Mouse (Mus musculus) intestine, postnatal 0 days (tissue): ENCODE results near the gene Npas3. TPM values are rescaled to one million over a fixed set of nuclear protein-coding genes. Genes with fewer than 3 reads are reported as not detected.
A peak's percentile ranks its signal among the peaks of the same experiment; 100 is the strongest.

Source experiments
- ATAC-seq: fragments of 200-750 bp; cut with Nextera tagmentation; 2 replicates; pipeline ENCODE4 v1.8.0; 2017; ENCODE audit warnings: mild to moderate bottlenecking, moderate TSS enrichment, moderate library complexity
- H3K27ac ChIP-seq: fragments of 300-500 bp; sonication (generic); 2 replicates; pipeline ENCODE4 v1.5.1; 2014; ENCODE audit warnings: mild to moderate bottlenecking, low read depth, low read length, moderate library complexity
- H3K27me3 ChIP-seq: fragments of 300-500 bp; sonication (generic); replicated peaks from 2 replicates; pipeline ENCODE4 v1.6.1; 2014; ENCODE audit warnings: low read length, mixed read lengths; ENCODE audit not compliant: control insufficient read depth, insufficient read depth
- H3K36me3 ChIP-seq: fragments of 300-500 bp; sonication (generic); 2 replicates; pipeline ENCODE4 v1.6.1; 2014; ENCODE audit warnings: mild to moderate bottlenecking, moderate library complexity; ENCODE audit not compliant: control insufficient read depth, insufficient read depth
- H3K4me1 ChIP-seq: fragments of 300-500 bp; sonication (generic); replicated peaks from 2 replicates; pipeline ENCODE4 v1.6.1; 2014; ENCODE audit warnings: antibody characterized with exemption, low read length, mixed read lengths; ENCODE audit not compliant: control insufficient read depth, insufficient read depth
- H3K4me2 ChIP-seq: fragments of 300-500 bp; sonication (generic); replicated peaks from 2 replicates; pipeline ENCODE4 v1.6.1; 2014; ENCODE audit warnings: low read depth, mild to moderate bottlenecking, moderate library complexity
- H3K4me3 ChIP-seq: fragments of 300-500 bp; sonication (generic); 2 replicates; pipeline ENCODE4 v1.5.1; 2014; ENCODE audit warnings: low read depth, low read length
- H3K9ac ChIP-seq: fragments of 300-500 bp; sonication (generic); 2 replicates; pipeline ENCODE4 v1.6.1; 2014; ENCODE audit warnings: mild to moderate bottlenecking, low read depth, low read length
- H3K9me3 ChIP-seq: fragments of 300-500 bp; sonication (generic); 2 replicates; pipeline ENCODE4 v1.6.1; 2016; ENCODE audit warnings: mixed run types; ENCODE audit not compliant: control insufficient read depth
- CTCF ChIP-seq: sonication (generic); IDR thresholded peaks from 2 replicates; pipeline ENCODE4 v1.5.1; 2016; ENCODE audit warnings: low read depth, mild to moderate bottlenecking, control low read depth, antibody characterized with exemption, moderate library complexity
- WGBS: fragments of 180-500 bp; shearing (Covaris S2); extraction: QIAGEN DNeasy Blood & Tissue Kit; methylation state at CpG from one replicate; pipeline ENCODE4 v1.1.7; 2014; 5-methylcytosine and 5-hydroxymethylcytosine counted together
- polyA plus RNA-seq: library from polyadenylated mRNA; unstranded; fragments of >200 nt; fragmentation: Nextera tagmentation; extraction: Ambion mirVana; gene quantifications from 2 replicates; pipeline ENCODE4 v1.2.1, GENCODE M21; 2015

The Npas3 gene
- polyA plus RNA-seq, 1 experiment from 2014 or later: 0.48 TPM

DNA sequence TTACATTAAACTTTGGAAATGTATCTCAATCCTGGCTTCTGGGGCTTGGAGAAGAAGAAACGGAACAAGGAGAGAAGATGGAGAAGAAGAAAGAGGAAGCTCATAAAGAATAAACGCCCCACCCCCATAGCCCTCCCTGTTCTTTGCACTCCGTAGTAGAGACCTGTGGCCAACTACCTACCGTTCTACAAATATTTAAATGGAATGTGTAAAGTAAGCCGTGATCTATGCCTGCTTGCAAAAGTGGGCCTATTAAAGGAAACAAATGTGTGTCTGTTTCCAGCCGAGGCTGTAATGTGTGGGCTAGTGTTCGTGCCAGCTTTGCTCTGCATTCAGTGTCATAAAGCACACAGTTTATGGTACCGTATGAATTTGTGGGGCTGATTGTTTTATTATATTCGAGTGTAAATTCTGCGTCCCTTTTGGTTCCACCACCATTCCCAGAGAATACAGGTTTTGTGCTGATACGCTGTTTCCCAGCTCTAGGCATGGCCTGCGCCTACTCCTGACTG is 597.7 kb downstream of the Npas3 start:
- Histone ChIP-seq H3K27me3 (no peaks in the 10 kb centered on the region), H3K4me2 (peak overlapping the region; percentile 28), H3K27ac (no peak overlapping the region), H3K4me3 (no peak overlapping the region), H3K9ac (no peak overlapping the region), H3K4me1 (no peaks in the 10 kb centered on the region), H3K36me3 (no peaks in the 10 kb centered on the region), H3K9me3 (no peaks in the 10 kb centered on the region)
- TF ChIP-seq CTCF: no peak
- no peak for ATAC-seq
- 27% methylated on average over 12 of the region's 12 CpGs for WGBS

DNA sequence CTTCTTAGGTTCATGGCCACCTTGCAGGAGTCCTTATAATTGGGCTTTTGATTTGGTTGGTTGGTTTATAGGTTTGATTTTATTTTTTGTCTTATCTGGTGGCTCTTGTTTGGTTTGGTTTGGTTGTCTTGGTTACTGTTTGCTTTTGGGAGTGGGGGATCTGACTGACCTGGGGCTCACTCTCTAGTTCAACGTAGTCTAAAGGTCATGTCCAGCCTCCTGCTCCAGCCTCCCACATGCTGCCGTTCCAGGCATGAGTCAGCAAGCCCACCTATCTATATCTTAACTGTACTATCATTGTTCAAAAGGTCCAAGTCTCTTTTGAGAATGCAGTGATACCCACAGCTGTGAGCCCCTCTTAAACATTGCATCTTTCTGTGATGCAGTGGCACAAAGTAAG is 600.8 kb downstream of the Npas3 start:
- no peaks in the 10 kb centered on the region for H3K9me3 ChIP-seq
- H3K27ac ChIP-seq: no peak overlapping the region
- no peaks in the 10 kb centered on the region for H3K4me1 ChIP-seq
- WGBS: 34% methylated on average over 2 of the region's 2 CpGs
- no peak overlapping the region for H3K4me3 ChIP-seq
- H3K9ac ChIP-seq: no peak overlapping the region
- H3K4me2 ChIP-seq: no peak overlapping the region
- no peak for TF ChIP-seq CTCF
- no peaks in the 10 kb centered on the region for H3K27me3 ChIP-seq
- ATAC-seq: no peak
- no peaks in the 10 kb centered on the region for H3K36me3 ChIP-seq

GRCm38 (mm10) chr12:53852432-53852831 is 604.0 kb downstream of the Npas3 start:
- H3K9me3 ChIP-seq: no peaks in the 10 kb centered on the region
- H3K9ac ChIP-seq: no peak overlapping the region
- WGBS: 83% methylated on average over 2 of the region's 2 CpGs
- no peaks in the 10 kb centered on the region for H3K4me1 ChIP-seq
- H3K4me2 ChIP-seq: no peak overlapping the region
- no peaks in the 10 kb centered on the region for H3K27me3 ChIP-seq
- H3K4me3 ChIP-seq: no peak overlapping the region
- no peak for TF ChIP-seq CTCF
- ATAC-seq: no peak
- H3K36me3 ChIP-seq: no peaks in the 10 kb centered on the region
- no peak overlapping the region for H3K27ac ChIP-seq

DNA sequence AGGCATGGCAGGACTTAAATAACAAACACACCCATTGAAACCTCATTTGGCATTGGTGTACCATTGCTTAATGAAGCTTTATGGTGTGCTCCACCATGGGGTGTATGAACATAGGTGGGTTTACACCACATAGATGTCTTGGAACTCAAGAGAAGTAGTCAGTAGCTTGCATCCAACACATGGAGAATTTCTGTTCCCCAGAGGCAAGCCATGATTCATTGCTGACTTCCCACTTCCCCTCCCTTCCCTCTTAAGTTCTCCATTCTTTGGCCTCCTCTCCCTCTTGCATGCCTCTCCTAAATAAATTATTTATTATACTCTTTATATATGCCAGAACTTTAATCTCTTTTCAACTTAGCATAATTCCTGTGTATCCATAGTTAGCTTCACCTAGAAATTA is 611.7 kb downstream of the Npas3 start:
- no peak overlapping the region for H3K9ac ChIP-seq
- H3K27me3 ChIP-seq: no peaks in the 10 kb centered on the region
- no peaks in the 10 kb centered on the region for H3K9me3 ChIP-seq
- no peak overlapping the region for H3K4me3 ChIP-seq
- TF ChIP-seq CTCF: no peak
- no peaks in the 10 kb centered on the region for H3K4me1 ChIP-seq
- H3K36me3 ChIP-seq: no peaks in the 10 kb centered on the region
- no peak overlapping the region for H3K27ac ChIP-seq
- no peak for ATAC-seq
- no peak overlapping the region for H3K4me2 ChIP-seq

DNA sequence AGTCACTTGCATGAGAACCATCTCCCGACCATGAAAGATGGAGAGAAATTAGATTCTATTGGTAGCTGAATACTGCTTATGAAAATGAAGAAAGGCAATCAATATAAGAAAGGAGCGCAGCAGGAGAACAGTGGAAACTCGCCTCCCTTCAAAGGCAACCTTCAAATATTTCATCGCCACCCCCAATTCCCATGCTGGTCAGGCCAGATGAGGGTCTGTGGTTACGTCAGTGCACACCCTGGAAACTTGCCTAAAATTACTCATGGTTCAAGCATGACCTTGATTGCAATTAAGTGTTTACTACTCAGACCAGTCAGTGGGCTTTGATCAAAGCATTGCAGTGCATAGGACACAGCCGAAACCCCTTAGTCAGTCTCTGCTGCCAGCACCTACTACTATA is 613.8 kb downstream of the Npas3 start:
- Histone ChIP-seq H3K4me3 (no peak overlapping the region), H3K27ac (no peak overlapping the region), H3K4me1 (no peaks in the 10 kb centered on the region), H3K27me3 (no peaks in the 10 kb centered on the region), H3K9ac (no peak overlapping the region), H3K4me2 (no peak overlapping the region), H3K9me3 (no peaks in the 10 kb centered on the region), H3K36me3 (no peaks in the 10 kb centered on the region)
- no peak for TF ChIP-seq CTCF
- no peak for ATAC-seq
- 91% methylated on average over 6 of the region's 6 CpGs for WGBS

- WGBS: 71% methylated on average over 5 of the region's 5 CpGs
- no peaks in the 10 kb centered on the region for H3K27me3 ChIP-seq
- no peak overlapping the region for H3K27ac ChIP-seq
Measured at GRCm38 (mm10) chr12:53864436-53865136, 616.1 kb downstream of the Npas3 start.

More at GRCm38 (mm10) chr12:53864436-53865136, 616.1 kb downstream of the Npas3 start:
- Histone ChIP-seq H3K4me2 (no peak overlapping the region), H3K4me1 (no peaks in the 10 kb centered on the region), H3K9ac (no peak overlapping the region), H3K4me3 (no peak overlapping the region), H3K36me3 (no peaks in the 10 kb centered on the region), H3K9me3 (no peaks in the 10 kb centered on the region)
- ATAC-seq: no peak
- no peak for TF ChIP-seq CTCF
